Mouse (Mus musculus) liver, embryonic 11.5 days (tissue): ENCODE results near the gene 1700029F12Rik. TPM values are rescaled to one million over a fixed set of nuclear protein-coding genes. Genes with fewer than 3 reads are reported as not detected.
A peak's percentile ranks its signal among the peaks of the same experiment; 100 is the strongest.

Experiments used
- ATAC-seq: fragments of 200-750 bp; cut with Nextera tagmentation; replicated peaks from 2 replicates; pipeline ENCODE4 v1.8.0; 2017; ENCODE audit warnings: moderate number of reproducible peaks, mild to moderate bottlenecking, moderate TSS enrichment, moderate library complexity; ENCODE audit not compliant: low FRiP score
- DNase-seq: peaks from one replicate; pipeline ENCODE4 v3.0.0-alpha.2; 2017; ENCODE audit warnings: low spot score
- H3K27ac ChIP-seq: fragments of 300-500 bp; sonication (generic); 2 replicates; pipeline ENCODE4 v1.5.1; 2014; ENCODE audit warnings: mild to moderate bottlenecking, low read depth, low read length, control low read depth
- H3K27me3 ChIP-seq: fragments of 300-500 bp; sonication (generic); replicated peaks from 2 replicates; pipeline ENCODE4 v1.6.1; 2014; ENCODE audit warnings: low read length, mixed read lengths; ENCODE audit not compliant: control insufficient read depth, insufficient read depth
- H3K36me3 ChIP-seq: fragments of 300-500 bp; sonication (generic); 2 replicates; pipeline ENCODE4 v1.6.1; 2014; ENCODE audit warnings: mild to moderate bottlenecking, low read length, moderate library complexity, mixed read lengths; ENCODE audit not compliant: control insufficient read depth, insufficient read depth
- H3K4me1 ChIP-seq: fragments of 300-500 bp; sonication (generic); replicated peaks from 2 replicates; pipeline ENCODE4 v1.6.1; 2014; ENCODE audit warnings: low read length, mixed read lengths; ENCODE audit not compliant: control insufficient read depth, insufficient read depth
- H3K4me2 ChIP-seq: fragments of 300-500 bp; sonication (generic); 2 replicates; pipeline ENCODE4 v1.6.1; 2014; ENCODE audit warnings: mild to moderate bottlenecking, control low read depth, moderate library complexity
- H3K4me3 ChIP-seq: fragments of 300-500 bp; sonication (generic); 2 replicates; pipeline ENCODE4 v1.5.1; 2014; ENCODE audit warnings: low read depth, low read length, control low read depth
- H3K9ac ChIP-seq: fragments of 300-500 bp; sonication (generic); 2 replicates; pipeline ENCODE4 v1.6.1; 2014; ENCODE audit warnings: low read depth, low read length, control low read depth
- H3K9me3 ChIP-seq: fragments of 300-500 bp; sonication (generic); 2 replicates; pipeline ENCODE4 v1.6.1; 2016; ENCODE audit warnings: low read length, inconsistent platforms, mixed read lengths; ENCODE audit not compliant: control insufficient read depth
- WGBS: fragments of 180-500 bp; shearing (Covaris S2); extraction: QIAGEN DNeasy Blood & Tissue Kit; methylation state at CpG from one replicate; pipeline ENCODE4 v1.1.7; 2014; 5-methylcytosine and 5-hydroxymethylcytosine counted together
- polyA plus RNA-seq: library from polyadenylated mRNA; unstranded; fragments of >200 nt; fragmentation: Nextera tagmentation; extraction: Ambion mirVana; gene quantifications from 2 replicates; pipeline ENCODE4 v1.2.1, GENCODE M21; 2014

The 1700029F12Rik gene
- polyA plus RNA-seq, 1 experiment from 2014 or later: not detected

DNA sequence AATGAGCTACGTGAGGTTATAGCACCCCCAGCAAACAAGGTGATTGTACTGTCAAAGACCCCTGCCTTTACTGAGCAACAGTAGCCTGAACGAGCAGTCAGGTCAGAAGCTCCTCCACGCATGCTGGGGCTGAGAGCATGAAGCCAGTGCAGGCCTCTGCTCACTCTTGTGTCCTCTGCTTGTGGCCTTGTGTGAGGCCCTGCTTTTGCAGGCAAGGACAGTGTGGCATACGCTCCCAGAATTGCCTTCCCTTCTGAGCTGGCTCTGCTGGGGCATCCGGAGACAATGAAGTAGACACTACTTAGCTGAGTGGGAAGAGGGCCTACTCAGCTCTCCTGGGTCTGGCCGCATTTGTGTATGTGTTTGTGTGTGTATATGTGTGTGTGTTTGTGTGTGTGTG is 25.6 kb upstream of the 1700029F12Rik start:
- H3K4me3 ChIP-seq: no peak overlapping the region
- no peak overlapping the region for H3K27ac ChIP-seq
- H3K27me3 ChIP-seq: no peaks in the 10 kb centered on the region
- no peak overlapping the region for H3K4me2 ChIP-seq
- H3K9ac ChIP-seq: no peak overlapping the region
- no peaks in the 10 kb centered on the region for H3K9me3 ChIP-seq
- no peak for ATAC-seq
- 88% methylated on average over 6 of the region's 6 CpGs for WGBS
- no peak for DNase-seq
- no peaks in the 10 kb centered on the region for H3K36me3 ChIP-seq
- H3K4me1 ChIP-seq: peaks cover 10% of the 10 kb centered on the region

- H3K9me3 ChIP-seq: no peaks in the 10 kb centered on the region
- DNase-seq: no peak
- no peak overlapping the region for H3K27ac ChIP-seq
- H3K4me2 ChIP-seq: no peak overlapping the region
- no peaks in the 10 kb centered on the region for H3K27me3 ChIP-seq
- 59% methylated on average over 4 of the region's 4 CpGs for WGBS
- no peak overlapping the region for H3K4me3 ChIP-seq
- H3K4me1 ChIP-seq: peaks cover 2% of the 10 kb centered on the region; the same call in 1 of the 2 replicates
- H3K9ac ChIP-seq: no peak overlapping the region
- no peak for ATAC-seq
- no peaks in the 10 kb centered on the region for H3K36me3 ChIP-seq
These were observed 23.7 kb upstream of the 1700029F12Rik start for GRCm38 (mm10) chr13:97057817-97058216.

DNA sequence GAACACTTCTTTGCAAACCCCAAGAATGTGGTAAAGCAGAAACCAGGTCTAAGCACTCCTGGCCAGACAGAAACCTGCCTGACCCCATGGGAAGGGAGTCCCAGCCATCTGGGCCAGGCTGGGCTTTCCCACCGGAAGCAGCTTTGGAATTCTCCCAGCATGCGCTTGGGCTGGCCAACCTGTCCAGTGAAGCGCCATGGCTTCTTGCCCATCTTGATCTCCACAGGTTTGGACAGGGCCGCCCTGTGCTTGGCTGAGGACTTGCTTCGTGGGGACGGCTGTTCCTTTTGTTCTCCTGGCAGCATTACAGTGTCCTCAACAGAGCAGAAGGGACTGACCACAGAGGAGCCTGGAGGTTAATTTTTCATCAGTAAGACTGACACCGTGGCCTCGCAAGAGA is 19.7 kb upstream of the 1700029F12Rik start:
- DNase-seq: no peak
- Histone ChIP-seq H3K4me1 (peaks cover 2% of the 10 kb centered on the region; the same call in 1 of the 2 replicates), H3K27ac (no peak overlapping the region), H3K36me3 (no peaks in the 10 kb centered on the region), H3K27me3 (no peaks in the 10 kb centered on the region), H3K9ac (no peak overlapping the region), H3K4me2 (no peak overlapping the region), H3K9me3 (no peaks in the 10 kb centered on the region), H3K4me3 (no peak overlapping the region)
- no peak for ATAC-seq
- 75% methylated on average over 8 of the region's 8 CpGs for WGBS

- no peak overlapping the region for H3K9ac ChIP-seq
- ATAC-seq: no peak
- H3K9me3 ChIP-seq: no peaks in the 10 kb centered on the region
- H3K36me3 ChIP-seq: no peaks in the 10 kb centered on the region
- no peaks in the 10 kb centered on the region for H3K27me3 ChIP-seq
- H3K4me3 ChIP-seq: no peak overlapping the region
- peak; percentile 44 for DNase-seq
- peaks cover 2% of the 10 kb centered on the region; the same call in 1 of the 2 replicates for H3K4me1 ChIP-seq
- 14% methylated on average over 11 of the region's 11 CpGs for WGBS
- H3K4me2 ChIP-seq: no peak overlapping the region
- no peak overlapping the region for H3K27ac ChIP-seq
These were observed 18.5 kb upstream of the 1700029F12Rik start for GRCm38 (mm10) chr13:97052667-97053066.

DNA sequence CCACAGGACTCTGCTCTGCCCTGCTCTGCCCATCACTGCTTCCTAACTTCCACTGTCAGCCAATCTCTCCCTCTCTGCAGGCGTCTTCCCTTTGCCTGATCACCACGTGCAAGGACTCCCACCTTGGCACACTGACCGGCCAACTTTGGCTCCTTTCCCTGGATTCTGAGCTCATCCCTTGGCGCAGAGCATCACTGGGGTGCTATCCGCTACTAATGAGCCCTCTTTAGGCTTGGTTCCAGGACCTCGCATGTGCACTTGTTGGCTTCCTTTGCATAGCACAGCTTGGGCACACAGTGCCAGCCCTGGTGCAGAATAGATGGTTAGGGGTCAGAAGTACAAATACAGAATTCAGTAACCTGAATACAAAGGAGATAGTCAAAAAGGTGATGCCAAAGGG is 17.0 kb upstream of the 1700029F12Rik start:
- H3K9ac ChIP-seq: no peak overlapping the region
- H3K36me3 ChIP-seq: no peaks in the 10 kb centered on the region
- DNase-seq: no peak
- no peaks in the 10 kb centered on the region for H3K9me3 ChIP-seq
- no peak overlapping the region for H3K4me3 ChIP-seq
- no peak overlapping the region for H3K27ac ChIP-seq
- H3K27me3 ChIP-seq: no peaks in the 10 kb centered on the region
- H3K4me1 ChIP-seq: no peaks in the 10 kb centered on the region
- 73% methylated on average over 6 of the region's 6 CpGs for WGBS
- H3K4me2 ChIP-seq: no peak overlapping the region
- no peak for ATAC-seq

DNA sequence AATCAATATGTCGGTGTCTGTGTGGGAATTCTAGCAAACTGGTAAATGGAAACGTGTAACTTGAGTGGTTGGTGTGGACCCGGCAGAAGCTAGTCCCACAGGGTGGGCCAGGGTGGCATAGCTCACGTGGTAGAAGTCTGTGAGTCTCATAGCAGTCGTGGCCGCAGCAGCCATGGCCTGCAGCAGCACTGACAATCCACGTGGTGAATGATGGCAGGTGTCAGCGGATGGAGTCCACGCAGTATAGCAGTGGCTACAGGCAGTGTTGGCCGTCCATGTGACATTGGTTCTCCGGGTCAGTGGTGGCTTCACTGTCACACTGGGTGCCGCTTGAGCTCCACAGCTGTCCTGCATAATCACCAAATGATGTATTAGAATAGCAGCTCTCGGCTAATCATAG is 4.1 kb downstream of the 1700029F12Rik start:
- H3K4me3 ChIP-seq: no peak overlapping the region
- WGBS: 82% methylated on average over 13 of the region's 13 CpGs
- no peaks in the 10 kb centered on the region for H3K4me1 ChIP-seq
- ATAC-seq (no peak), DNase-seq (no peak)
- no peaks in the 10 kb centered on the region for H3K27me3 ChIP-seq
- no peak overlapping the region for H3K4me2 ChIP-seq
- no peaks in the 10 kb centered on the region for H3K9me3 ChIP-seq
- no peaks in the 10 kb centered on the region for H3K36me3 ChIP-seq
- H3K27ac ChIP-seq: no peak overlapping the region
- H3K9ac ChIP-seq: no peak overlapping the region

DNA sequence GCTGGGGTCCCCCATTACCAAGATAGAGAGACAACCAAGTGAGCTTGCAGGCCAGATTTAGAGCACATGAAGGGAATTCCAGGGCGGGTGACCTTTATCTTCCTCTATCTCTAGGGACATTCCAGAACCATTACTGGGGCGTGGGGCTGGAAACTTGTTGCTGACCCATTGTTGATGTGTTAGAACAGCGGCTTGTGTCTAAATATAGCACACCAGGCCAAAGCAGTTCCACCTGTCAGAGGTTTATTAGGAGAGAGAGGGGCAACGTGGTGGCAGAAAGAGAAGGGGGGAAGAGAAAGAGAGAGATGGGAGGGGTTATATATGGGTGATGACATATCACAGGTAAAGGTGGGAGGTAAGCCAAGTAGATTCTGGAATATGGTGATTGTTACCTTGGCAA is 12.3 kb downstream of the 1700029F12Rik start:
- H3K4me1 ChIP-seq: no peaks in the 10 kb centered on the region
- no peak overlapping the region for H3K27ac ChIP-seq
- H3K4me3 ChIP-seq: no peak overlapping the region
- H3K9ac ChIP-seq: no peak overlapping the region
- DNase-seq (no peak), ATAC-seq (no peak)
- no peaks in the 10 kb centered on the region for H3K9me3 ChIP-seq
- no peaks in the 10 kb centered on the region for H3K27me3 ChIP-seq
- no peaks in the 10 kb centered on the region for H3K36me3 ChIP-seq
- WGBS: 35% methylated on average over 4 of the region's 4 CpGs
- no peak overlapping the region for H3K4me2 ChIP-seq

DNA sequence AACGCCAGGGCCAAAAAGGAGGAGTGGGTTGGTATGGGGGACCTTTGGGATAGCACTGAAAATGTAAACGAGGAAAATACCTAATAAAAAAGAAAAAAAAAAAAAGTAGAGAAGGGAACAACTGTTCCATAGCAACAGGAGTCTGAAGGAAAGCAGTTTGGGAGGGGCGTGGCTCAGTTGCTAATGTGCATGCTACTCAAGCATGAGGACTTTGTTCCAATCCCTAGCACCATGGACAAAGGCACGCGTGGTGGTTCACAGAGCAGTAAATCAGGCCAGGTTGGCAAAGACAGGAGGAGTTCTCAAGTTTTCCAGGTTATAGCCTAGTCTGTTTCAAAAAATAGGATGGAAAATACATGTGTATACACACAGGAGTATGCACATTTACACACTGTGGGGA is 14.0 kb downstream of the 1700029F12Rik start:
- no peaks in the 10 kb centered on the region for H3K4me1 ChIP-seq
- no peak overlapping the region for H3K4me3 ChIP-seq
- H3K9ac ChIP-seq: no peak overlapping the region
- H3K9me3 ChIP-seq: no peaks in the 10 kb centered on the region
- H3K4me2 ChIP-seq: no peak overlapping the region
- WGBS: 79% methylated on average over 5 of the region's 5 CpGs
- ATAC-seq: no peak
- H3K27me3 ChIP-seq: no peaks in the 10 kb centered on the region
- DNase-seq: no peak
- H3K27ac ChIP-seq: no peak overlapping the region
- no peaks in the 10 kb centered on the region for H3K36me3 ChIP-seq

GRCm38 (mm10) chr13:97017711-97018110 is 16.5 kb downstream of the 1700029F12Rik start:
- Histone ChIP-seq H3K4me2 (no peak overlapping the region), H3K4me1 (no peaks in the 10 kb centered on the region), H3K9ac (no peak overlapping the region), H3K9me3 (no peaks in the 10 kb centered on the region), H3K4me3 (no peak overlapping the region), H3K27me3 (no peaks in the 10 kb centered on the region), H3K36me3 (no peaks in the 10 kb centered on the region), H3K27ac (no peak overlapping the region)
- DNase-seq (no peak), ATAC-seq (no peak)
- 82% methylated on average over 3 of the region's 3 CpGs for WGBS
